Mouse (Mus musculus): ENCODE results near the gene Tenm3.

Gene Tenm3

DNA sequence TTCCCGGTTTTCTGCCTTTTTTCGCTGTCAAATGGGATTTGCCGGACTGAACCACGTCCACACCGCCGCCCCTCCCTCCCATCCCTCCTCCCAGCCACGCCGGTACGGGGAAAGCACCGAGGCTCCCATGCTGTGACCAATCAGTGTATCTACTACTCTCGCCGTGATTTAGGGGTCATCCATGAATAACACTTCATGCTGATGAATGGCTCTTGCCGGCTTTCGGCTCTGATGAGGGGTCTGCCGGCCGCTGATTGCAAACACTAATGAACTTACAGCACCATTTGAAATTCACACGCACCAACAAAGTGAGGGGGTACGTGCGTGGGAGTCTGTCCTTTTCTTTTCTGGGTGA is at the start of gene Tenm3:
Gene Tenm3 (minus strand): TSS at position 21 of the 355 bp plus-strand sequence.
- no peak for DNase-seq

DNA sequence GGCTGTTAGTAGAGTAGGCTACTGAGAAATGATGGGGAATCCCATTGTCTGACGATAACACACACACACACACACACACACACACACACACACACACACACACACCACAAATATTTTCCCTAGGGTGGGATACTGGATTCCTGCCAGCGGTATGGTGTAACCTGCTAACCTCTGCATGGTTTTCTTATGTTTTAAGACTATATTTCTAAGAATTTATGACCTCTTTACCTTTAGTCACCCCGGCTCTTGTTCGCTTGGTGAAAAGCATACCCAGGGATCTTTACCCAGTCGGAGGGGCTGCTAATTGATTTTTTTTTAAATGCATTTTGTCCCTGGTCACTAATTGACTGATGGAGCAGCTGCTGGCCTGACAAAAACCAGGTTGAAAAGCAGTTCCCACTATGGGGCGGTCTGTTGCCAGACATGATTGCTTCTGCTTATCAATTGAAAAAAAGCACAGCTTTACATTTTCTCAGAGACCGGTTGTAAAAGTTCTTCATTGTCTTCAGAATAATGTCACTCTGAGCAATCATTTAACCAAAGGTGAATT is 46.5 kb upstream of the Tenm3 start:
- no peak for DNase-seq

DNA sequence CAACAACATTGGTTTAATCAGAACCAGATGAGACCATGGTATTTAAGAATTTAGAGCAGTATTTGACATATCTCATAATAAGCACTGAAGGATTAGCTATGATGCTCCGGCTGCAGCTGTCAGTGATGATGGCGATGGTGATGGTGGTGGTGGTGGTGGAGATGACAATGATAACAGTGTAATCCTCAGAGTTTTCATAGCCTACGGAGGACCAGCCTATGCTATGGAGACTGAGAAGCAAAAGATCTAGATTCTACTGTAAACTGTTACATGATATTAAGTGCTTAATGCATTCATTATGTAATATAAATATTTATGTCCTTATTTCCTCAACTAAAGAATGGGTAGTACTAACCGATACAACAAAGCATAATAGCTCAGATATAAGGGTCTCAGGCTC is 40.5 kb upstream of the Tenm3 start:
- no peak for DNase-seq

DNA sequence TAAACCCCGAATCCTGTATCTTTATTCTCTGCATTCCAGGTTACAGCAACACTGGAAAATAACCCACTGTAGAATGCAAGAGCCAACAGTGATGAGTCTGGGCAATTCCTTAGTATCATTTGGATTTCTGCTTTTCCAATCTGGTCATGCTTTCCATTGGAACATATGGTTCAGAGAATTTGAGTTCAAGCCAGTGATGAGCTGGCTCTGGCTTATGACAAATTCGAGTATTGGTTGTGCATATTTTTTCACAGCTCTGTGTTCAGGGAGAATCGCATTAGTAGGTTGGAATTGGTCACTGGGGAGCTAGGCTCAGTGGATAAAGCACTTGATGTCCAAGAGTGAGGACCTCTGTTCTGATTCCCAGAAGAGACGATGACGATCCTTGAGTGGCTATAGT is 36.8 kb upstream of the Tenm3 start:
- no peak for DNase-seq

DNA sequence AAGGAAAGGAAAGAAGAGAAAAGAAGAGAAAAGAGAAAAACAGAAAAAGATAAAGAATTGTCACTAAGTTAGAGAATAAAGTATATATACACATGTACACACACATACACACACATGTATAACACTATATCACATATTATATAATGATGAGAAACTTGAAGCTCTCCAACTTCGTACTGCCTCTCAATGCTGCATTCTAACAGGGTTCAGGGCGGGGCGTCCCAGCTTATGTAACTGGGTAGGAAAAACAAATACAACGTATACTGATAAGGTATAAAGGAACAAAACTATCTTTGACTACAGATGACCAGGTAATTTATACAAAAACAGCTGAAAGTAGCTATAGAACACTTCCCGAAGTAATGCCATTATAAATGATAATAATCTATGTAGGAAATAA is 22.2 kb upstream of the Tenm3 start:
- no peak for DNase-seq

DNA sequence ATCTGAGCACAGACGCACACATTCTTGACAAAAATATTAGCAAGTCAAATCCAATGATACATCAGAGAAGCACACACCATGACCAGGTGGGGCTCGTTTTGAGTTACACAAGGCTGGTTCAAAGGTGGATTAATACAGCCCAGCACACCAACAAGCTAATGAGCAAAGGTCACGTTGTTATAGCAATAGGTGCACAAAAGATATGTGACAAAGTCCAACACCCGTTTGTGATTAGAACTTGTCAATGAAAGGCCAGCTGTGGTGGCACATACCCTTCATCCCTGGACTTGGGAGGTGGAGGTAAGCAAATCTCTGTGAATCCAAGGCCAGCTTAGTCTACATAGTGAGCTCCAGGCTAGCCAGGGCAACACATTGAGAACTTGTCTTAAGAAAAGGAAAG is 21.7 kb upstream of the Tenm3 start:
- DNase-seq: no peak

DNA sequence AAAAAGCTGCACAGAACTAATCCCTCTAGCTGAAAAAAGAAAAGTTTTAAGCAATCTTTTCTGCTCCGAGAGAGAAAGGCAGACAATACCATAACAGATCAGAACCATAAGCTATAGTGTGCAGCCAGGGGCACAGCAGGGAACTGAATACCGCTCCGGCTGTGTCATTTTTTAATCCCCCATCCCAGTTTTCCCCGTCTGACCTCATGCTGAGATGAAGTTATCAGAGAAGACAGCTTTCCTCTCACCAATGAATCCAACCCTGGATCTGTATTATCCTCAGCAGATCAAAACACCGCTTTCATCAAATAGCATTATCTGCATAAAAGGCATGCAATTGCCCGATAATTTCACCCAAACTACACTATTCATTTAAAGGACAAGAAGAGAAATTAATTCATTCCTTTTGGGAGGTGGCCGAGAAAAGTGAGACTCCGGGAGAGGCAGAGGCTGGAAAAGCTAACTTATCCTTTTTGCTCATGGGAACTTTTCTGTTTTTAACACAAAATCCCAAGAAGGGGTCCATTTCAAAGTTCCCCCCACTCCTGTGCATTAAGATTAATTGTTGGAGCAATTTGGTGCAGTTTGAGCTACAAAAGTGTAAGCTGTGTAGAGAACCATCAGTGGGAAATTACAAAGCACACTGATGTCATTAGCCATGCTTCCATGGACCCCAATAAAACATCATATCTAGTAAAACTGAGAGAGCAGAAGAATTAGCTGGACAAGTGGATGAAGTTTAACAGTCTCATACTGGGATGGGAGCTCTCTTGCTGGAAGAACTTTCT is 6.7 kb upstream of the Tenm3 start:
- no peak for DNase-seq

DNA sequence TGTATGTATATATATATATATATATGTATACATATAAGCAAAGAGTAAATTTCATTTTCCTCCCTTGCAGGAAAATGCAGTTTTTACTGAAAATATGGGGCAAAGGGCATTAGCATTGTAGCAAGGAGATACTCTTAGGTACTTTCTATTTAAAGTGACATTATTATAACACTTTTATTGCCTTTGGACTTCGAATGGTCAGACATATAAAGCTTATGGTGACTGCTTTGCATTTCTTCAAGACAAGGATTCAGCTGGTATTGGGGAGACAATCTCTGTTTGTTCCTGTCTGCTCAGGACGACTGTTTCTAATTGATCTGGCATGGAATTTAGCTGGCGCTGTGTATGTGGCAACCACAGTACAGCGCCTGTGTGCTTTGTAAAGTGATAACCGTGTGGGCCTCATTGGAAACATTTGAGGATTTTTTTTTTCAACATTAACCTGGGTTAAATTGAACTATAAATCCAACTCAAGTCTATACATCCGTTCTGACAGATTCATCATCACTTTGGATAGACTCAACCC is 5.4 kb upstream of the Tenm3 start:
- DNase-seq: no peak

DNA sequence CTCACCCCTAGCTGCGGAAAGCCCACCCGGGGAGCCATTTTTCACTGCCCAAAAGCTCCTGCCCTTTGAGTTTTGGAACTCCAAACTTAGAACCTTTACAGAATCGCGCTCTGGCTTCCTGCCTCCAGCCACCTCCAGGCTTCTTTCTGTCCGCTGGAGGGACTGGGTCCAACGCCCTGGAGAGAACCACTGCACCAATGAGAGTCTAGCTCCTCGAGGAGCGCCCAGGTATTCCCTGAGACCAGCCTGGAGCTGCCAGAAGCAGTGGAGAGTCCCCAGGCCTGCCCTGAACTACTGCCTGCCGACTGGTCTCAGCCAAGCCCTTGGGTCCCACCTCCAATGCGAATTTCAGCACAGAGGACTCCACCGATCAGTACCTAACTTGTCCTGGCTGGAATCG is 1.2 kb upstream of the Tenm3 start:
- DNase-seq: no peak

DNA sequence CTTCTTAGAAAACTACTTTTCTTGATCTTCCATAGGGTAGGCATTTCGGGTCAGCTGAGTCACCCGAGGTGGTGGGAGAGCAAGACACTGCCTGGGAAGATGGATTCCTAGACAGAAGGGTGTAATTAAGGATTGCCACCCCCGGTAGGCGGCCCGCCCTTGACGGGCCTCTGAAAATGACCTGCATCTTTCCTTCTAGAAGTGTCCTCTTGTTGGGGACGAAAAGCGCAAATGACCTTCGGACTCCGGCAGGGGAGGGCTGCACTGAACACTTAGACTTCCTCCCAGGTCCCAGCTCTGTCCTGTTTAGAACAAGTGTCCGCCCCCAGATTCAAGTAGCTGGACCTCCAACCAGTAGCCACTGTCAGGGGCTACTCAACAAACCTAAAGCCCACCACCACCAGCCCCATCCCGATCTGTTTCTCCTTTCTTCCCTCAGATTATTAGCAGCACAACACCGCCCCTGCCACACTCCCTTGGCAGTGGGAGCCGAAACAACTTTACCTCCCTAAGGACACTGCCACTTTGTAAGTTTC is 687 bp upstream of the Tenm3 start:
- no peak for DNase-seq

DNA sequence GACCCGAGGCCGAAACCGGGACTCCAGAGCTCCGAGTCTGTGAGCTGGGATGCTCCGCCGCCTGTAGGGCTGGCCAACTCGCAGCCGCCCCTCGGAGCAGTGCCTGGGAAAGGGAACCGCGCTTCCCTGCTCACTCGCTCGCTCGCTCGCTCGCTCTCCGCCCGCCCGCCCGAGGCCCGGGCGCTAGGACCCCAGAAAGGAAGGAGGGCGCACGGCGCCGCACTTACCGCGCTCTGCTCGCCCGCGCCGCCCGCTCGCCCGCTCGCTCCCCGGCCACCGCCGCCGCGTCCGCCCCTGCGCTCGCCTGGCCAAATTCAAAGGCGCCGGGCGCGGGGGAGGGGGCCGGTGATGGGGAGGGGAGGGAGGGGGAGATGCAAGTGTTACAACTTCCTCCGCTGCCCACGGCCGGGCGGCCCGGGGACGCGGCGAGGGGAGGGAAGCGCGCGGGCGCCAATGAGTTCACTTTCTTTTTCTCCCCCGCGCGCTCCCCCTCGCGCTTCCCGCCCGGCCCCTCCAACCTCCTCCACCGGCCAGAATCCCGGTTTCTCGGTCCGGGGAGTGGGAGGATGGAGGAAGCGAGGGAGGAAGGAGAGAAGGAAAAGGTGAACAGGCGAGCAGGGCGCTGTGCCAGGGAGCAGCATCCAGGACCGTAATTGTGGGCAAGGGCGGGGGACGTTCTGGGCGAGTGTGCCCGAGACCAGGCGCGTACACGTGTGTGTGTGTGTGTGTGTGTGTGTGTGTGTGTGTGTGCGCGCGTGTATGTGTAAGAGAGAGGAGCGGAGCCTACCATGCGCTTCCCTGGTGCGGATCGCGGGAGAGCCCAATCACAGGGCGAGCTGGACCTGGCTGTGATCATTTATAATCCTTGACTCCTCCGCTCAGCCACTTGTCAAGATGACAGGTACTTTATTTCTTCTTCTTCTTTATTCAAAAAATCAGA is 490 bp downstream of the Tenm3 start:
- DNase-seq: peak; percentile 24

DNA sequence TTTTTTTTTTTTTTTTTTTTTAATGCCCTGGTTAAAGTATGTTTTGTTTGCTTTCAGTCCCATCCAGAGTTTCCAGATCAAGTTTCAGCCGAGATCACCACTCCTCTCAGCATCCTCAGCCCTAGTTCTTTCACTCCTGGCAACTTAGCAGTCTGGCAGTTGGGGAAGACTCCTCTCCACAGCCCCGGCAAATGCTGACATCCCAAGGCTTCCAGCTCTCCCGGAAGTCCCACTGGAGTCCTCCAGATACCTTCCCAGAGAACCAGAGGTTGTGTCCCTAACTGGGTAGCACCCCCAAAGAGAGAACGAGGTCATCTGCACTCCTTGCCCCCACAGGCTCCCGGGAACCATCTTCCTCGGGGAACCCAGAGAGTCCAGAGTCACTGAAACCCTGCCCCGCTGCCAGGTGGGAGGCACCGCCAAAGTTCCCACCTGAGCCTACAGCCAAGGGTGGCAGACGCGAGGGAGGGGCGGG is 1.2 kb downstream of the Tenm3 start:
- DNase-seq: no peak

DNA sequence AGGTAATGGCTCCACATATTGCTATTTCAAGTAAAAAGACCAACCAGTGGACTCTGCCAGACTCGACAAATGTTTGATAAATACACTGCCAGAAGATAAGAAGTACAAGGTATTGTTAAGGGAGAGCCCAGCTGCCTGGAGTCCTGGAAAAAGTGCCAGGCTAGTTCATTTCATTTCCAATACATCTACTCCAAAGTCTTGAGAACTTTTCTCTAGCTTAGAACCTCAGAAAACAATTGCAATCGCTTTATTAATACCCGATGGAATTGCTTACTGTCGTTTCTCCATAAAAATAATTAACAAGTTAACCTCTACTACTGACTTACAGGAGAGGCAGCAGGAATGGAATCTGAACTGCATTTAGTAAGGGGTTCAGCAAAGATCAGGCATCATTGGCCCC is 1.7 kb downstream of the Tenm3 start:
- DNase-seq: no peak

DNA sequence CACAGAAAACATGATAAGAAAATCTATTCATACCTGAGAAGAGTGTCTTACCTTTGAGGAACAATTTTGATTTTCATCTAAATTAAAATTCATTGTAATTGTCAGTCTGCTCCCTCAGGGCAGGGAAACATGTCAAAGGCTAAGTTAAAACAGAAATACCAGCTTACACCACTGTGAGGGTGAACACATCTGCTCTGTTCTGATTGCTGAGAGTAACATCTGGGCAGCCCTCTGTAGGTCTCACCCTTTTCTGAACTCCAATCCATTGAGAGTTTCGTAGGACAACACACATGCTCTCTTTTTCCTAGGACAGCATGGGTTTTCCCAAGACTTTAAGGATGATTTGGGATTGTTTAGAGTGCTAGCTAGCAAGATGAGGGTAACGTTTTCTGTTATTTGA is 8.0 kb downstream of the Tenm3 start:
- DNase-seq: no peak

DNA sequence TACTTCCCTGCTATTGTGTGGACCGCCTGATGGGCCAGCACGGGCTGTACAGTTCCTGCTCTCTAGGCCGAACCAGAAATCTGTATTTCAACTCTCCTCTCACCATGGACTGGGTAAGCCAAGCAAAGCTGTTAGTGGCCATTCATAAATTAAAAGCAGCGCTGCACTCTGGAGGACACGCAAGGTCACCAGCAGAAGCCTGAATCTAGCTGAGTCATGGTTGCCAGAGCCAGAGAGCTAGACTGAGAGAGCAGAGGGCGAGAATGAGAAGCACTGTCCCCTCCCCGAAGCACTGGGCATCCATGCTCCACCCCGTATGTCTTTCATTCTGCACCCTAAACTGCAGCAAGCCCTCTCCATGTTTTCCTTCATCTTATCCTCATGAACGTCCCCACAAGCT is 16.3 kb downstream of the Tenm3 start:
- DNase-seq: no peak

DNA sequence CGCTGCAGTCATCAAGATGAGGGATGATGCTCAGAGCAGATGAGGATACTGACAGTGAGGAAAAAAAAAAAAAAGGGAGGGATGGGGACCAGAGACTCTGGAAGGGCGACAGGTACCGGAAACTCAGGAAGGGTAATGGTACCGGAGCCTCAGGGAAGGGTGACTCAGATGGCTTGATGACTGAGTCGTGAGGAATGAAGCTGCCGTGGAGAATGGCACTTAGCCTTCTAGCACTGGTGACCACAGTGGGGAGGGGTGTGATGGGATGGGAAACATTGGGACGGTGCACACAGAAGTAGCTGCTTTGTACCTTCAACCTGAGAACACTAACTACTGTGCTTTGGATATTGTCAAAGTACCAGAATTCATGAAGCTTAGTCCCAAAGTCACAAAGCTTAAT is 18.1 kb downstream of the Tenm3 start:
- DNase-seq: no peak

DNA sequence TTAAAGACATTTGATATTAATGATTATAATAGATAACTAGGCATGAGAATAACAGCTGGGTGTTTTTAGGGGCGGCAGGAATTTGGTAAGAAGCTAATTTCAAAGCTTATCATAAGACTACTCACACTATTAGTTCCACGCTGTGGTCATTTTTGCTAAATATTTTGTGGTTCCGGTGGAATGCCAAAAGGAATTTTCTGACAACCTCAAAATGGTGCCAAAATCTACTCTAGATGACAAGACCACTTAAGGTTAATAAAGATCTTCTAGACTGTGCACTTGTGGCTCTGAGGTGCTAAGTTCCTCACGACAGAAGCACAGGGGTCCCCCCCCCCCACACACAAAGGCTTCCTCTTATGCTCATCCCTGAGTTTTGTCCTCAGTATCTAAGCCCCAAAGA is 21.5 kb downstream of the Tenm3 start:
- DNase-seq: no peak

DNA sequence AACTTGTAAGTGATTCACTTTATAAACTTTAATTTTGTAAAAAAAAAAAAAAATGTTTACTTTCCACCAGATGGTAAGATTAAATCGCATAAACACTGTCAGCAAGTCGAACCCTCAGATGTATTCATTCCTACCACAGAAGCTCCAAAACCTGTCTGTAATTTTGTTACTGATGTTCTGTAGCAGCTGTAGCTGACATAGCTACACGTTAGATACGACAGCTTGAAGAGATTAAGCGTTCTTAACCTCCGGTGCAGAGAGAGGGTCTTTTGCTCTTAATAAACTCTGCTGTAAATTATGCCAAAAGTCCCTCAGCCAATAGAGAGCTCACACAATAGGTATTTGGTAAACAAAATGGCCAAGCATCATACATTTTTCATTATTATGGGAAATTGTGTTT is 23.8 kb downstream of the Tenm3 start:
- DNase-seq: no peak

DNA sequence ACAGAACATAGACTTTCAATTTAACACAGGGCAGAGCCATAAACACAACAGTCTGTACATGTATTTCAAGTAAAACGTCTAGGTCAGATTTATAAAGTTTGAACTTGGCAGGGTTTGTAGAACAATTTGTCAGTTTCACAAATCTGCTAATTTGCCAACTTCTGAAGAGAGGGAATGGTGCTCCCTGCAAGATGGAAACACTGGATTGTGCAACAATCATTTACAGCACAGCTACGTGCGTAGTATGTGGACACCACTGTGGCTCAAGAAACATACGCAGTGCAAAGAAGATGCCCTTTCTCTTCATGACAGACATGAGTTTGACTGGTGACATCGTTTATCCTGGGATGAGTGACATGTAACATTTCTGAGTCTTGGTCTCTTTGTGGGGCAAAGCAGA is 24.4 kb downstream of the Tenm3 start:
- DNase-seq: no peak

DNA sequence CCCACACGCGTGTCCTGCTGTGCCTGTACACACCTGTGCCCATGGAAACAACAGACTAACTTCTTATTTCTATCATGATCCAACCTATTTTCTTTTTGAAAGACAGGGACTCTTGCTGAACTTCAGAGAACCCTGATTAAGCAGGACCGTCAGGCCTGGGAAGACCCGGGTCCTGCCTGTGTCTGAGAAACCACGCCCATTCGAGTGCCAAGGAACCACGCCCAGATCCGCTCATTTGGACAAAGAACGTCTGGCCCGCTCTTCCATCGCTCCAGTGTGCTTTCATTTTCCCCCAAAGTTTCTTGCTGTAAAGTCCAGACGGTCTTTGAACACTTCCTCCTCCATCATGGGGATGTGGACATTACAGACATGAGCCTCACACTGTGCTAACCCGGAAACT is 26.8 kb downstream of the Tenm3 start:
- peak; percentile 13 for DNase-seq

DNA sequence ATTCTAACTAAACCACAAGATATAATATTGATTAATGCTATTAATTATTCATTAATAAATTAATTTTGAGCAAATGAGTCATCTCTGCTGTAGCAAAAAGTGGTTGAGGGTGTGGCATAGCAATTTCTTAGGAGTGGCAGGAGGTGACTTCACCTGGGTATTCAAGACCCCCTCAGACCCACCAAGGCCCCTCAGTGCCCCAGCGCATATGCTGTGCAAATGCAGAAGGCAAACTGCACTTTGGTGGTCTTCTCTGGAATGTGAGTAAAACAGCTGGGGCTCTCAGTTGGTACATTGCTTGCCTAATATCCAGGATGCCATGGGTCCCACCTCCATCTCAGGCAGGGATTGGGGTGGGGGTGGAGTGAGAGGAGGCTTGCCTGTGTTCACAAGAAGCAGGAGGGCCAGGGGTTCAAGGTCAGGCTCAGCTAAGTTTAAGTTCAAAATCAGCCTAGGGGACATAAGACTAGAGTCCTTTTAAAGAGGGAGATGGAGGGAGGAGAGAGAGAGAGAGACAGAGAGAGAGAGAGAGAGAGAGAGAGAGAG is 31.5 kb downstream of the Tenm3 start:
- DNase-seq: no peak

DNA sequence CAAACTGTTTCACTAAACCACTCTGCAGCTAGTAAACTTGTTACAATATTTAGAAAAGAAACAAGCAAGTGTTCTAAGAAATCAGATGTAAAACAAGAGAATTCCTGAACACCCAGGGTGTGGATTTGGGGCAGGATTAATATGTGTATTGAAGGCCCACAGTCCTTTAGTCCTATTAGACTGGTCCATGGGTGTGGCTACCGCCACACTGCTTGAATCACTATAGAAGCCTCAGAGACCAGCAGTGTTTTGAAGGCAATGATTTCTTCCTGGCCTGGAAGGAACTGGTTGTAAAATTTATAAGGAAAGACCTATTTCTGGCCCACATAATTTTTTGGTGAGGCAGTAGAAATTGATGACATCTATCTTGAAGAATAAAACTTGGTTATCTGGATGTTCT is 33.1 kb downstream of the Tenm3 start:
- DNase-seq: no peak

DNA sequence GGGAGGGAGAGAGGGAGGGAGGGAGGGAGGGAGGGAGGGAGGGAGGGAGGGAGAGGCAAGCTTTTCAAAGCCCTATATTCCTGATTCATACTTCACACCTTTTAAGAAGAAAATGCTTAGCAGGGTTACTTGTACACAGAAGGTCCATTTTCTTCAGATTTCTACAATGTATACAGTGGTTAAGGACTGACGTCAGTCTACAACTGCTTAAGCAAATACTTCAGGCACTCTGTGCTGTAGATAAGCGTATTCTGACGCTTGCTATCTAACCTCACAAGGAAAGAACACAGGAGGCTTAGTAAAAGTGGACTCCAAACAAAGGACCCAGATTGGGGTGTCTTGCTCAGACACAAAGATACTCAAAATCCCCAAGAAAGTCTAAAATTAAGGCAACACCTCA is 34.6 kb downstream of the Tenm3 start:
- no peak for DNase-seq
